Mouse (Mus musculus): ENCODE results near the gene Dusp19. TPM values are rescaled to one million over a fixed set of nuclear protein-coding genes. Genes with fewer than 3 reads are reported as not detected.
A peak's percentile ranks its signal among the peaks of the same experiment; 100 is the strongest.

Dusp19 gene
- 10.9 and 11.8 TPM in 2 replicates for total RNA-seq (2021)
- long read RNA-seq, experiment 1, transcript Dusp19-203 (4 exons, 1,324 nt), result major isoform, 5 of 14 reads
- long read RNA-seq, experiment 1, partial matches to known transcripts, result 2 of 14 reads
- long read RNA-seq, experiment 1, other reads (novel, unspliced or antisense), result 3 of 14 reads
- long read RNA-seq, experiment 2, partial matches to known transcripts, result 2 of 7 reads
- long read RNA-seq, experiment 2, other reads (novel, unspliced or antisense), result 0 of 7 reads

- peak; percentile 95 for DNase-seq
These were observed at the start of gene Dusp19, which contains the start of gene Nup35 for GRCm38 (mm10) chr2:80616854-80617737. TSS of gene Dusp19 (plus strand) at chr2:80617045. TSS of gene Nup35 (plus strand) at chr2:80617236.

- no peak for DNase-seq
These were observed 49.4 kb upstream of the Dusp19 start for GRCm38 (mm10) chr2:80567411-80567810.

- DNase-seq, result no peak
These were observed 46.2 kb upstream of the Dusp19 start for GRCm38 (mm10) chr2:80570656-80571055.

GRCm38 (mm10) chr2:80577286-80577685 is 39.6 kb upstream of the Dusp19 start:
- no peak for DNase-seq

- no peak for DNase-seq
These were observed 37.5 kb upstream of the Dusp19 start for GRCm38 (mm10) chr2:80579253-80579891.

GRCm38 (mm10) chr2:80580311-80580961 is 36.4 kb upstream of the Dusp19 start:
- DNase-seq, result peak; percentile 65

- DNase-seq, result peak; percentile 96
These were observed 35.7 kb upstream of the Dusp19 start, which contains the start of gene Nckap1 for GRCm38 (mm10) chr2:80581043-80581711. TSS of gene Nckap1 (minus strand) at chr2:80581380.

- no peak for DNase-seq
These were observed 34.5 kb upstream of the Dusp19 start for GRCm38 (mm10) chr2:80582356-80582755.

GRCm38 (mm10) chr2:80594215-80594918 is 22.5 kb upstream of the Dusp19 start:
- no peak for DNase-seq

GRCm38 (mm10) chr2:80596960-80597359 is 19.9 kb upstream of the Dusp19 start:
- DNase-seq, result no peak

- no peak for DNase-seq
These were observed 17.0 kb upstream of the Dusp19 start for GRCm38 (mm10) chr2:80599850-80600249.

GRCm38 (mm10) chr2:80600611-80601010 is 16.2 kb upstream of the Dusp19 start:
- no peak for DNase-seq

- no peak for DNase-seq
These were observed 14.1 kb upstream of the Dusp19 start for GRCm38 (mm10) chr2:80602756-80603155.

- DNase-seq, result no peak
These were observed 12.9 kb upstream of the Dusp19 start for GRCm38 (mm10) chr2:80603771-80604426.

GRCm38 (mm10) chr2:80612286-80612685 is 4.6 kb upstream of the Dusp19 start:
- no peak for DNase-seq

GRCm38 (mm10) chr2:80612796-80613195 is 4.0 kb upstream of the Dusp19 start:
- DNase-seq, result peak; percentile 8

GRCm38 (mm10) chr2:80618991-80619390 is 2.1 kb downstream of the Dusp19 start:
- peak; percentile 16 for DNase-seq

- no peak for DNase-seq
These were observed 5.1 kb downstream of the Dusp19 start for GRCm38 (mm10) chr2:80621921-80622320.

GRCm38 (mm10) chr2:80624523-80624922 is 7.7 kb downstream of the Dusp19 start:
- DNase-seq, result no peak

- no peak for DNase-seq
These were observed 15.6 kb downstream of the Dusp19 start for GRCm38 (mm10) chr2:80632336-80633026.
